Mouse (Mus musculus) embryonic stem cell, embryonic (primary cell): ENCODE measurements around the gene Rab4a.

ENCODE experiments used
- CTCF ChIA-PET, 4 experiments: fragments of 300-600 bp in 2 of 4; fragments of 350-600 bp in 2 of 4; sonication (Branson Sonifier 250); formaldehyde crosslinking; loops; one replicate each; lab custom pipeline; 2022; ENCODE audit warnings: inconsistent platforms in 2 of 4; lab: Charles Lee
- POLR2A ChIA-PET, 4 experiments: fragments of 300-600 bp in 2 of 4; fragments of 350-600 bp in 2 of 4; sonication (Branson Sonifier 250); formaldehyde crosslinking; loops; one replicate each; lab custom pipeline; 2022; ENCODE audit warnings: antibody characterized with exemption in 4 of 4, inconsistent platforms in 1 of 4; lab: Charles Lee

The Rab4a gene

DNA sequence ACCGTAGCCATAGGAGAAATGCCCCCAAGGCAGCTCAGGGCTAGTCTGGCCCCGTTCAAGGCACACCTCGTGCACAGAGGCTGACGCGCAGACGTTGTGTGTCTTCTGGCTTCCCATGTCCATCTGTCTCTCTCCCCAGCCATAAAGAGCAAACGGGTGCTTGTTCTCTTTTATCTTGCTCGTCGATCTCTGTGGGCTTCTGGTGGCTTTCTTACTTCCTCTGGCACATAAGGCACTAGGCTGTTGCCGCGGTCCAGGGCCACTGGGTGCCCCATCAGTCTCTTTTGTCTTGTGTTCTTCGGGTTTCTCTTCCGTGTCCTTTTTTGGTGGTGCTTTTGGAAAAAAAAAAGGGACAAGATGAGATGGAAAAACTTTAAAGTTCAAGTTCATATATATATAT is 39.3 kb downstream of the Rab4a start:
- ChIA-PET CTCF (interaction anchor here in 3 of 4 experiments (0.8 to 3.8 kb wide), 3 partner anchors 9 to 55 kb away, joined by 4 to 20 read pairs (median 4); no protein-coding TSS in a partner anchor), POLR2A (interaction anchor here in 3 of 4 experiments (0.7 to 3.5 kb wide), 7 partner anchors 9 to 59 kb away, joined by 3 to 21 read pairs (median 3); partner anchors contain the start of gene Ccsap (in 1 of the 3))

DNA sequence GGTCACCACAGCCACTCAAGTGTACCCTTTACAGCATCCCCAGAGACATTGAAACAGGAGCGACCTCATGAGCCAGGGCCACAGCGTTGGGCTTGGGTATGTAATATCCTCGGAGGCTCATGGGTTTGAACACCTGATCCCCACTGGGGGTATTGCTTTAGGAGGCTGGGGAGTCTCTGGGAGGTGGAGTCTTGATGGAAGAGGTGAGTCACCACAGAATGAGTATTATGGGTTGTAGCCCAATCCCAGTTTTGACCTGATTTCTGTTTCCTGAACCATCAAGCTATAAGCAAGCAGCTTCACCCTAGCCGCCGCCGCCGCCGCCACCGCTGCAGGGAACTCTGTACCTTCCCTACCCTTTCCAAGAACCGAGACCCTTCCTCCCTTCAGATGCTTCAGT is 40.2 kb downstream of the Rab4a start:
- ChIA-PET POLR2A (interaction anchor here in 2 of 4 experiments (0.7 to 3.5 kb wide), 10 partner anchors 9 to 60 kb away, joined by 3 to 21 read pairs (median 4); partner anchors contain the start of gene Ccsap (in 1 of the 2)), CTCF (interaction anchor here in 3 of 4 experiments (0.5 to 3.8 kb wide), 7 partner anchors 11 to 831 kb away, joined by 3 to 20 read pairs (median 3); no protein-coding TSS in a partner anchor)

DNA sequence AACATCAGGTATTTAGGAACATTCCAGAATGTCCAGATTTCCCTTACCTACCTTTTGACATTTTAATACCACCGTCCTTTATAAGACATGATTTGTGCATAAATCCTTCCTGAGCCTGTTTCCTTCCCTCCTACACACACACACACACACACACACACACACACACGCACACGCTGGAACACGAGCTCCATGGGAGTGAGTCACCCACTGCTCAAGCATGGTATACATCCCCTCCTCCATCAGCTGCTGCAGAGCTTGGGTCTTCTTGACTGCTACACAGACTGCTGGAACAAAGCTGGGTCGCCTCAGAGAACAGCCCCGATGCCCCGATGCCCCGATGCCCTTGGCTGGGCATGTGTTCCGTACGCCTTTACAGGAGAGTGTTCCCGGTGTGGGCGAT is 40.7 kb downstream of the Rab4a start:
- POLR2A ChIA-PET, result interaction anchor here in 3 of 4 experiments (0.6 to 3.7 kb wide), 11 partner anchors 8 to 379 kb away, joined by 3 to 25 read pairs (median 4); partner anchors contain the start of gene Ccsap (in 1 of the 3)

DNA sequence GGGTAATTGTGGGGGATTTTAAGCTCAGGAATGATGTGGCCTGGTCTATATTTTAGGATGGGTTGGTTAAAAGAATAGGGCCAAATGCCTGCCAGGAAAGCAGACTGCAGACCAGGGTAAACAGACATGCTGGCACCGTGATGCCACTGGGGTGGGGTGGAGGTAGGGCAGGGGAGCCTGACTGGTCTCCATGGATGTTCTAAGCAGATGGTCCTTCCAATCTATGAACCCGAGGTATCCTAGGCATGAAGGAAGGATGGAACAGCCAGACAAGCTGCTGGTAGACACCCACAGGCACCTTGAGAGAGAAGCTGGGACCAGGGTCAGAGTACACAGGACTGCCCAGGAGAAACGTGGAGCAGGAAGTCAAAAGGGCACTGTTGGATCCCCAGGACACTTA is 41.8 kb downstream of the Rab4a start:
- ChIA-PET CTCF (interaction anchor here in 2 of 4 experiments (0.9 to 3.8 kb wide), 5 partner anchors 12 to 24 kb away, joined by 3 to 20 read pairs (median 7); no protein-coding TSS in a partner anchor), POLR2A (interaction anchor here (0.6 to 3.7 kb wide), 12 partner anchors 7 to 1714 kb away, joined by 3 to 25 read pairs (median 4); partner anchors contain the start of gene Ccsap (in 1 of the 4))

More for the DNA sequence above, 40.7 kb downstream of the Rab4a start:
- CTCF ChIA-PET, result interaction anchor here (0.6 to 3.8 kb wide), 9 partner anchors 11 to 831 kb away, joined by 3 to 20 read pairs (median 4); no protein-coding TSS in a partner anchor

DNA sequence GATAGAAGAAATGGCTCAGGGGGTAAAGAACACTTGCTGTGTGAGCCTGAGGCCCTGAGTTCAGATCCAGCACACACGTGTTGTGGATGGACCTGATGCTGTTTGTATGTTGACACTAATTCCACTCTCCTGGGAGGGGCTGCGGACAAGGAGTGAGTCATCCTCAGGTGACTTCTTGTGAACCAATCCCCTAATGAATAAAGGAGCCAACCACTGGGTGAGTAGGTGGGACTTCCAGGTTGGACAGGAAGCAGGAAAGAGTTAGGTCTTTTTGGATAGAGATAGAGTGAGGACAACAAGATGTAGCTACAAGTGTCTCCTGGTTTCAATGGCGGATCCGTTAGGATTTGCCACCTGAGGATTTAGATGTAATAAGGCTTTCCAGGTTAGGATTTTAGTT is 43.6 kb downstream of the Rab4a start:
- CTCF ChIA-PET, result interaction anchor here in 1 of 4 experiments (0.6 to 1.5 kb wide), 2 partner anchors 10 to 26 kb away, joined by 3 to 4 read pairs; partner anchors contain the start of gene Ccsap
- POLR2A ChIA-PET, result interaction anchor here in 3 of 4 experiments (0.6 to 3.7 kb wide), 13 partner anchors 9 to 179 kb away, joined by 3 to 25 read pairs (median 4); partner anchors contain the start of genes Ccsap (in 1 of the 3) and Nup133 (in 1 of the 3)

DNA sequence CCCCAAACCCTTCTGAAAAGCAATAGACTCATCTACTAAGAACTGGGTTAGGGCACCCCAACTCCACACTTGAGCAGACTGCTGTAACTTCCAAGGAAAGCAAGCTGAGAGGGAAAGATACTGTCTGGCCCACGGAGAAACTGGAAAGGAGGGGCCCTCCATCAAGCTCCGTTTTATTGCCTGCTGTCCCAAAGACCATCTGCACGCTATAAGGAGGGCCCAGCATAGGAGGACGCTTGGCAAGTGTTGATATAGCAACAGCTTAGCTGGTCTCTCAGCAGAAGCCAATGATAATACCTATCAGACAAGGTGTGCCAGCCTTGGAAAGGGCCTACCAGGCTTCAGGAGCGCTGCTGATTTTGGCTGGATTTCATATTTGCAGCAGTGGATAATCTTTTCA is 45.8 kb downstream of the Rab4a start:
- CTCF ChIA-PET, result interaction anchor here in 2 of 4 experiments (0.6 to 1.2 kb wide), 2 partner anchors 19 to 196 kb away, joined by 3 to 7 read pairs; no protein-coding TSS in a partner anchor

DNA sequence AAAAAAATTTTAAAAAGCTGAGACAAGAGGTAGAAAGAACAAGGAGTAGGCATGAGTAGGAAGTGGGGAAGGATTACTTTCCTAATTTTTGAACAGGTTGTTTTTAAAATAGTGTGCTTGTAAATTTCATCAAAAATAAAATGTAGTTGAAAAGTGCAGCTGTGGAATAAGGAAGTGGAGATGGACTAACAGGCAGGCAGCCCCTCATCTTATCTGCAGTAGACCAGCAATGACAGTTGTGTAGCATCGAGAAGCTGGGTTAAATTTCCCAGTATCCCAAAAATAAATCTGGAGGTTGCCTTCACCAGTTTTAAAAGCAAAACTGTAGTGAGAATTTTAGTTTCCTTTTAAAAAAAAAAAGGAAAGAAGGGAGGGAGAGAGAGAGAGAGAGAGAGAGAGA is 48.5 kb downstream of the Rab4a start:
- CTCF ChIA-PET, result interaction anchor here in 1 of 4 experiments (1.2 kb wide), 1 partner anchor 22 kb away, joined by 3 read pairs; no protein-coding TSS in a partner anchor
- POLR2A ChIA-PET, result interaction anchor here in 3 of 4 experiments (0.8 to 2.5 kb wide), 5 partner anchors 10 to 28 kb away, joined by 3 to 7 read pairs (median 3); no protein-coding TSS in a partner anchor

More for the DNA sequence above, 45.8 kb downstream of the Rab4a start:
- POLR2A ChIA-PET, result interaction anchor here in 2 of 4 experiments (0.6 to 1.7 kb wide), 5 partner anchors 9 to 518 kb away, joined by 3 to 4 read pairs (median 4); no protein-coding TSS in a partner anchor

DNA sequence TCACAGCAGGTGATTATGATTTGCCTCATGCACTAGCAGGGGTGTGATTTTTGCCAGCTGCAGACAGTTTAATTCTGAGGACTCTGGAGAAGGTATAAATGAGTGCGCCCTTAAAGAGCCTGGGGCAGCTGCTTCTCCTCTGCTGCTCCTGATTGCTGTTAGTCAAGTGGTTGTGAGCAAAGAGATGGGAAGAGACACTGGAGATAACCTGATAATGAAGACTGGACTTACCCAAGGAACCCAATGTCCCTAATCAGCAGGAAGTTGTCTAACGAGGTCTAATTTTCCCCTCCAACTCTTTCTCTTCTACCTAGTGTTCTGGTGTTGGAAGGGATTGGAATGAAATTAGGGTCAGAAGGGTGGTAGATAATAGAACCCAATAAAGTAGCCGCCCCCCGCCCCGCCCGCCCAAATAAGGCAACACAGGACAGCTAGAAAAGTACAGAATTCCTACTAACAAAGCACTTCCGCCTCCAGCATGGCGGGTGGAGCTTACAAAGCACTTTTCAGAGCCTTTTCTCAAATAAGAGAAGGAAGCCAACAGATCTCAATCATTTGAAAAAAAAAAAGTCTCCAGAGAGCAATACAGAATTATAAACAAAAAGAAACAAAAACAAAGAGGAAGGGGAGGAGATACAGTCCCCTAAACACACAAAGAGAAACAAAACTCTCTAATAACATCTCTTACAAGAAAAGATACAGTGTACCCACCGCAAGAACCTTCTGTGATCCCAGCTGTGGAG is 49.1 kb downstream of the Rab4a start:
- ChIA-PET POLR2A (interaction anchor here in 2 of 4 experiments (0.6 to 2.5 kb wide), 6 partner anchors 8 to 580 kb away, joined by 3 to 7 read pairs (median 4); no protein-coding TSS in a partner anchor), CTCF (interaction anchor here in 2 of 4 experiments (0.6 to 1.2 kb wide), 3 partner anchors 19 to 57 kb away, joined by 3 read pairs; no protein-coding TSS in a partner anchor)

DNA sequence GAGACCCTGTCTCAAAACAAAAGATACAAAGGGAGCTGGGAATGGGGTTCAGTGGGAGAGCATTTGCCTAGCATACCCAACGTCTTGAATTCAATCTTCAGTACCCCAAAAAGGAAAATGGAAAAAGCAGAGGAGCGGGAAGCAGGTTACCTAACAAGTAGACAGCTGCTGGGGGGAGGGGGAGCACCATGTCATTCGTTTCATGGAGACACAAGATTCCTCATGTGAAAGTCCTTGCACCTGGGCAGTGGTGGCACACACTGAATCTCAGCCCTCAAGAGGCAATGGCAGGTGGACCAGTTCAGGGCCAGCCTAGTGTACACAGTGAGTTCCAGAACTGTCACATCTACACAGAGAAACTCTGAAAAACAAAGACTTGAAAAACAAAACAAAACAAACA is 51.6 kb downstream of the Rab4a start:
- ChIA-PET POLR2A (interaction anchor here in 2 of 4 experiments (1.1 to 3.7 kb wide), 4 partner anchors 9 to 48 kb away, joined by 3 to 25 read pairs (median 13); no protein-coding TSS in a partner anchor), CTCF (interaction anchor here in 2 of 4 experiments (1.0 to 1.5 kb wide), 2 partner anchors 22 kb away, joined by 3 to 4 read pairs; no protein-coding TSS in a partner anchor)

DNA sequence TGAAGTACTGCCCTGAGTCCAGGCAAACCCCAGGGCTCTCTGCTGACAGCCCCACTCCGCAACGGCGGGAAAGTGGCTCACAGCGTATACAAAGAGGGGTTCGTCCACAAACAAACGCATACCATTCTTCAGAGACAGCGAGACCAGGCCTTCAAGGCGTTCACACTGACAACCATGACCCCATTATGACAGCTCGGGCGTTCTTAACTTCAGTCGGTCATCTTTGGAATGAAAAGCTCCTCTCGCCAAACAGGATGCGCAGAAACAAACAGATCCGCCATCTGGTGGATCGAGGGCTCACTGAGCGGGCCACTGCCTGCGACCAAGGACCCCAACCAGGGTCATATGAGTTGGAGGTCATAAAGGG is 52.8 kb downstream of the Rab4a start:
- ChIA-PET CTCF (interaction anchor here (0.6 to 1.9 kb wide), 9 partner anchors 12 to 230 kb away, joined by 3 to 14 read pairs (median 3); no protein-coding TSS in a partner anchor), POLR2A (interaction anchor here in 3 of 4 experiments (0.5 to 3.7 kb wide), 19 partner anchors 9 to 513 kb away, joined by 3 to 25 read pairs (median 4); partner anchors contain the start of gene Abcb10 (in 1 of the 3))

DNA sequence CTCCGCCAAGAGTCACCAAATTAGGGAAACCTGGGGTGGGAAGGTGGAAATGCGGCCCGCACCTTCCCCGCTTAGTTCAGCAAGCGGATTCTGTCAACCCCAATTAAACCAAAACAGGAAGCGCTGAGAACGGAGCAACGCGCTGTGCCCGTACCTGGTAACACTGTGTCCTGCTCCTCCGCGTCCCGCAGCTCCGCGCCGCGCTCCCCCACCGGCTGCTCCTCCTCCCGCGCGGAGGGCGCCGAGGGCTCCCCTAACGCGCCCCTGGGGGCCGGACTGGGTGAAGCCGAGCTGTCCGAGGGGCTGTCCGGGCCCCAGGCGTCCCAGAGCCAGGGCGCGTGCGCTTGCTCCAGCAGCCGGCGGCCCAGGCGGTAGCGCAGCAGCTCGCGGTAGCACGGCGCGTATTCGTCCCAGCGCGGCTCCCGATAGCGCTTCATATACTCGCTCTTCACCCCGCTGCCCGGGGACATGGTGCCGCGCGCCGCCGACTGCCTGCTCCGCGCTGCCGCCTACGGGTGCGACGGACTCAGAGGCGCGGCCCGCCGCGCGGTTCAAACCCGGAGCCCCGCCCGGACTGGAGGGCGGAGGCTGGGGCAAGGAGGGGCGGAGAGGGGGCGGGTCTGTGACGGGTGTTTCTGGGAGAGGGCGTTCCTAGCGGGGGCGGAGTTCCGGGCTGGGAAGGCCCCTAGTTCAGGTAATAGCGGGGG is 53.3 kb downstream of the Rab4a start:
- ChIA-PET CTCF (interaction anchor here (0.6 to 1.9 kb wide), 12 partner anchors 10 to 231 kb away, joined by 3 to 14 read pairs (median 3); no protein-coding TSS in a partner anchor), POLR2A (interaction anchor here in 3 of 4 experiments (0.5 to 3.7 kb wide), 22 partner anchors 10 to 513 kb away, joined by 3 to 25 read pairs (median 4); partner anchors contain the start of gene Abcb10 (in 1 of the 3))

DNA sequence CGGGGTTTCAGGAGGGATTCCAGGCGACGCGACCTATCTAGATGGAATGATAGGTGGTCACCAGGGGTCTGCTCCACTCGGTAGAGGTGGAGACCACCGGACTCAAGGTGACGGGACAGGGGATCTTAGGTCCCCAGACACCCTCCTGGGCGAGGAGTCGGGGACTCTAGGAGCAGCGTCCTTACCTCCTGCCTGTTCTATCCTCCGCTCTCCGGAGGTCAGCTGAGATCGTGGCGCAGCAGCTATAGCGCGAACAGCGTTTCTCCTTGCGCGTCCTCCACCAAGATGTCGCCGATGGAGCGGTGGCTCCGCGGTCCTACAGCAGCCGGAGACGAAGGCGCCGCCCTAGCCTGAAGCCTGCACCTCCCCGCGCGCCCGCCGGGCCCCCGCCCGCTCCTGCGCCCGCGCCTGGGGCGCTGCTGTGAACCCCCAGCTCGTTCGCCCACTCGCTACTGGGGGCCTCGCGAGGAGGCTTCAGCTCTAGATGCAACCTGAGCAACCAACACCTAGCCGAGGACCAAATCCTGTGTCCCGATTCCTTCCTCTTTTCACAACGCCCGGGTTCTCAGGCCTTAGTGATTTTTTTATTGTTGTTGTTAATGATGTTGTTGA is 54.0 kb downstream of the Rab4a start, which contains the start of gene Ccsap:
TSS of gene Ccsap (minus strand) at position 562 of the 612 bp plus-strand sequence.
- ChIA-PET CTCF (interaction anchor here in 2 of 4 experiments (0.9 to 1.9 kb wide), 7 partner anchors 11 to 232 kb away, joined by 3 to 14 read pairs (median 4); no protein-coding TSS in a partner anchor), POLR2A (interaction anchor here in 3 of 4 experiments (0.5 to 3.7 kb wide), 13 partner anchors 10 to 156 kb away, joined by 3 to 25 read pairs (median 4); partner anchors contain the start of gene Abcb10 (in 1 of the 3))

DNA sequence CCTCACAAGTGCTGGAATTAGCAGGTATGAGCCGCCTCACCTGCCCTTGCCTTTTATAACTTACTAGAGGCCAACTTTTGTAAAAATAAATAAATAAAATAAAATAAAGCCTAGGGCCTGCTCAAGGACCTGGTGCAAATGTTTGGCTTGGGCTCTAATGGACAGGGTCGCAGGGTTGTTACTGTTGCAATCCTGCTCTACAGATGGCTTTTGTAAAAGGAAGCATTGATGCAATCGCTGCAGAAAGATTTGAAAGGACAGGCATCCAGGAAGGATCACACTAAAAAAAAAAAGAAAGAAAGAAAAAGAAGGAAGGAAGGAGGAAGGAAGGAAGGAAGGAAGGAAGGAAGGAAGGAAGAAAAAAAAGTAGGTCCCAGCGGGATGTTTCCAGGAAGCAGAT is 54.6 kb downstream of the Rab4a start:
- ChIA-PET POLR2A (interaction anchor here in 2 of 4 experiments (0.5 to 3.7 kb wide), 8 partner anchors 11 to 99 kb away, joined by 3 to 21 read pairs (median 7); no protein-coding TSS in a partner anchor), CTCF (interaction anchor here in 2 of 4 experiments (1.2 to 1.5 kb wide), 2 partner anchors 11 to 232 kb away, joined by 4 read pairs; no protein-coding TSS in a partner anchor)

DNA sequence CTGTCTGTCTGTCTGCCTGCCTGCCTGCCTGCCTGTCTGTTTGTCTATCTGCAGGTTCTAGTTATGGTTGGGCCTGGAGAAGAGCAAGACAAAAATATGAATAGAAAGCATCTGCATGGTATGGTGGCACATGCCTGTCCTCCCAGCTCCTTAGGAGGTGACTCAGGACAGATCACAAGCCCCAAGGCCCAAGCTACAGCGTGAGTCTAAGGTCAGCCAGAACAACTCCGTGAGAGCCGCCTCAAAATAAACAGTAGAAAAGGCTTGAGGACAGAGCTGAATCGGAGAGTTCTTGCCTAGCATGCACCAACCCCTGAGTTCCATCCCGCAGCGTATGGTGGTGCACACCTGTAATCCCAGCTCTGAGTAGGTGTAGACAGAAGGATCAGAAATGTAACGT is 60.0 kb downstream of the Rab4a start:
- ChIA-PET CTCF (no interaction called here), POLR2A (interaction anchor here in 3 of 4 experiments (0.6 to 0.7 kb wide), 4 partner anchors 18 to 39 kb away, joined by 3 to 7 read pairs (median 3); no protein-coding TSS in a partner anchor)

DNA sequence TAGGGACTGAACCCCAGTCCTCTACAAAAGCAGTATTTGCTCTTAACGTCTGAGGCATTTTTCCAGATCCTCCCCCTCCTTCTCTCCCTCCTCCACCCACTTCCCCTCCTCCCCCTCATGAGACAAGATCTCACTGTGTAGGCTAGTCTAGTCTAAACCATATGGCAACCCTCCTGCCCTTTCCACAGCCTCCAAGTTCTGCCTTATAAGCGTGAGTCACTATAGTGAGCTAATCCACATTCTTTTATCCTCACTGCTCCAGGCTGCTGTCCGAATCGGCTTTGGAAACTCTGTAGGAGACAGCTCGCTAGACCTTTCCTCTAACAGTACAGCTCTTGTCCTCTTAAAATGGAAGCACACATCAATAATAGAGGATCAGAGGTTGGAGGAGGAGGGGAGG is 61.2 kb downstream of the Rab4a start:
- ChIA-PET POLR2A (interaction anchor here in 1 of 4 experiments (1.0 kb wide), 1 partner anchor 9 kb away, joined by 3 read pairs; no protein-coding TSS in a partner anchor), CTCF (interaction anchor here in 2 of 4 experiments (0.6 to 0.8 kb wide), 2 partner anchors 215 to 406 kb away, joined by 3 read pairs; no protein-coding TSS in a partner anchor)

DNA sequence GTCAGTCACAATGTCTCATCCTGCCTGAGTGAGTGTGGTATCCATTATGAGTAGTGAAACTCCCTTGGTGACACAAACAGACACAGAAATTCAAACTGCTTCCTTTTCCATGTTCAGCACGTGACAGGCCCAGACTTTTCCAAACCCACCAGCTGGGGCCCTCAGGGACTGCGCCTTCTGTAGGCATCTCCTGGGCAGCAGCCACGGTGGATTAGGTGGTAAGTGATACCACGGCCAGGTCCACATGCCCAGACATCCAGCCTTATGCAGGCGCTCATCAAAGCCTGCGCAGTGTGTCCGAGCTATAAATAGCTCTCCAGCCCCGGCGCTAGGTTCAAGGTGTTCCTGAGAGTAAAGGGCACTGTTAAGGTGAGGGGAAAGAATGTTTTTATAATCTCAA is 66.3 kb downstream of the Rab4a start:
- POLR2A ChIA-PET, result interaction anchor here in 1 of 4 experiments (1.2 to 2.7 kb wide), 4 partner anchors 12 to 244 kb away, joined by 3 to 10 read pairs (median 3); partner anchors contain the start of genes Acta1 and Ccsap
- CTCF ChIA-PET, result interaction anchor here in 3 of 4 experiments (0.6 to 1.4 kb wide), 5 partner anchors 9 to 74 kb away, joined by 3 to 6 read pairs (median 3); no protein-coding TSS in a partner anchor
